ENCODE assay signal across 8 mouse cellular contexts in the genomic region with DNA sequence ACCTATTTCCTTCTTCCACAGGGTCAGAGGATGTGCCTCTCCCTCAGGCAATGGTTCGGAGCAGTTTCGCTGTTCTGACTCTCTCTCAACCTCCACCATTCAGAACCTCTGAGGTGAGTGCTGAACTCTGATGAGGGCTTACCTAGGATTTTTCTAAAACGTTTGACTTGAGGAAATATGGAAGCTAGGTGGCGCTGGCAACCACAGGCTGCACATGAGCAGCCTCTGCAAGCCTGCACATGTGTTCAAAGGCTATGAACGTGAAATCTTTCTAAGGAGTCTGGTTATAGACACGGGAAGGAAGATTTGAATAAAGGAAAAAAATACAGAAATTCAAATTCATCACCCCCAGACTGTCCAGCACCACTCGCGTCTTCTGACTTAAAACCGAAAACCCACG.
DNase-seq lines count a peak whose midpoint lies in the region; ATAC-seq and TF ChIP-seq lines count a peak whose summit lies in the region.
"Had no signal": no experiment of that assay in that cellular context is flagged by ENCODE, and none has a peak within 500 bp of the region (broad histone marks: within the 10 kb centered on the region; RNA-seq: fewer than 3 reads in every experiment).

No protein-coding gene starts in this region.

- H3K36me3 ChIP-seq in liver, postnatal 0 days (replicated peaks; ENCODE audit: insufficient read depth, low read length) = no peaks in the 10 kb centered on the region
- H3K36me3 ChIP-seq: heart, embryonic 15.5 days had no signal

- H3K27ac ChIP-seq in liver, postnatal 0 days (ENCODE audit: low read depth) = no peak overlapping the region
- H3K27ac ChIP-seq: heart, embryonic 15.5 days had no signal

- no peaks in the 10 kb centered on the region for H3K4me1 ChIP-seq in liver, postnatal 0 days (ENCODE audit: insufficient read depth)
- H3K4me1 ChIP-seq: heart, embryonic 15.5 days had no signal

- peak; percentile 4 for DNase-seq in thymus, postnatal 14 days
- DNase-seq in thymus, postnatal 0 days (ENCODE audit: low spot score) = no peak
- peak; percentile 3 for DNase-seq in cerebellum, adult 8-10 months
- peak; percentile 18 to 81 for DNase-seq in frontal cortex, adult 2 months (ENCODE audit: extremely low spot score in 1 of 2, low spot score in 1 of 2)
- DNase-seq in kidney, postnatal 10 days = peak; percentile 74
- peak; percentile 34 for DNase-seq in liver, postnatal 0 days
- DNase-seq in right cerebral cortex, postnatal 10 days (ENCODE audit: low spot score in 2 of 2) = peak; percentile 69 to 80

- no peaks in the 10 kb centered on the region for H3K27me3 ChIP-seq in liver, postnatal 0 days (ENCODE audit: insufficient read depth, low read length)
- H3K27me3 ChIP-seq: heart, embryonic 15.5 days had no signal

- WGBS in liver, postnatal 0 days (ENCODE audit: insufficient replicate concordance) = 50% methylated on average over 10 of the region's 10 CpGs

- H3K4me2 ChIP-seq in liver, postnatal 0 days (ENCODE audit: low read depth, low read length) = no peak overlapping the region
- H3K4me2 ChIP-seq: heart, embryonic 15.5 days had no signal

- ATAC-seq in liver, postnatal 0 days = no peak

- peak; percentile 74 for TF ChIP-seq CTCF in liver, postnatal 0 days (IDR thresholded peaks at IDR 0.05; ENCODE audit: low read depth)

- H3K9me3 ChIP-seq in liver, postnatal 0 days (ENCODE audit: low read length) = no peaks in the 10 kb centered on the region
- H3K9me3 ChIP-seq: heart, embryonic 15.5 days had no signal

- no peak overlapping the region for H3K4me3 ChIP-seq in liver, postnatal 0 days (ENCODE audit: low read depth, low read length)
- H3K4me3 ChIP-seq: heart, embryonic 15.5 days had no signal

- H3K9ac ChIP-seq in liver, postnatal 0 days (replicated peaks) = no peak overlapping the region
- H3K9ac ChIP-seq: heart, embryonic 15.5 days had no signal

- no peak for TF ChIP-seq EP300 in liver, postnatal 0 days (IDR thresholded peaks at IDR 0.05; ENCODE audit: low read depth)
